Mouse (Mus musculus) stomach, embryonic 14.5 days (tissue): ENCODE measurements around the gene Bcan. TPM values are rescaled to one million over a fixed set of nuclear protein-coding genes. Genes with fewer than 3 reads are reported as not detected.

Experiments
- ATAC-seq: fragments of 200-750 bp; cut with Nextera tagmentation; 2 replicates; pipeline ENCODE4 v1.8.0; 2017; ENCODE audit warnings: low read depth, moderate TSS enrichment; ENCODE audit not compliant: insufficient number of reproducible peaks, insufficient read depth, low FRiP score
- H3K27ac ChIP-seq: fragments of 300-500 bp; sonication (generic); 2 replicates; pipeline ENCODE4 v1.5.1; 2014; ENCODE audit warnings: mild to moderate bottlenecking, low read length, moderate library complexity, mixed read lengths
- H3K27me3 ChIP-seq: fragments of 300-500 bp; sonication (generic); 2 replicates; pipeline ENCODE4 v1.6.1; 2014; ENCODE audit warnings: low read length, control low read depth, mixed read lengths; ENCODE audit not compliant: control insufficient read depth, insufficient read depth
- H3K36me3 ChIP-seq: fragments of 300-500 bp; sonication (generic); 2 replicates; pipeline ENCODE4 v1.6.1; 2014; ENCODE audit warnings: mild to moderate bottlenecking, control low read depth, low read length, moderate library complexity, mixed read lengths; ENCODE audit not compliant: control insufficient read depth, insufficient read depth
- H3K4me1 ChIP-seq: fragments of 300-500 bp; sonication (generic); 2 replicates; pipeline ENCODE4 v1.6.1; 2014; ENCODE audit warnings: low read length, control low read depth, mixed read lengths; ENCODE audit not compliant: control insufficient read depth, insufficient read depth
- H3K4me2 ChIP-seq: fragments of 300-500 bp; sonication (generic); replicated peaks from 2 replicates; pipeline ENCODE4 v1.6.1; 2014; ENCODE audit warnings: low read depth, low read length, control low read depth
- H3K4me3 ChIP-seq: fragments of 300-500 bp; sonication (generic); 2 replicates; pipeline ENCODE4 v1.5.1; 2014; ENCODE audit warnings: low read depth, low read length, control low read depth
- H3K9ac ChIP-seq: fragments of 300-500 bp; sonication (generic); replicated peaks from 2 replicates; pipeline ENCODE4 v1.6.1; 2014; ENCODE audit warnings: low read depth, mild to moderate bottlenecking, control low read depth, low read length, moderate library complexity, mixed read lengths
- H3K9me3 ChIP-seq: fragments of 300-500 bp; sonication (generic); 2 replicates; pipeline ENCODE4 v1.6.1; 2016; ENCODE audit warnings: low read depth, low read length, control low read depth; ENCODE audit not compliant: control insufficient read depth
- WGBS: fragments of 180-500 bp; shearing (Covaris S2); extraction: QIAGEN DNeasy Blood & Tissue Kit; methylation state at CpG from one replicate; pipeline ENCODE4 v1.1.7; 2014; 5-methylcytosine and 5-hydroxymethylcytosine counted together
- polyA plus RNA-seq: library from polyadenylated mRNA; unstranded; fragments of >200 nt; fragmentation: Nextera tagmentation; extraction: Ambion mirVana; gene quantifications from 2 replicates; pipeline ENCODE4 v1.2.1, GENCODE M21; 2014

The Bcan gene
- polyA plus RNA-seq, 1 experiment from 2014 or later = 0.27 TPM

DNA sequence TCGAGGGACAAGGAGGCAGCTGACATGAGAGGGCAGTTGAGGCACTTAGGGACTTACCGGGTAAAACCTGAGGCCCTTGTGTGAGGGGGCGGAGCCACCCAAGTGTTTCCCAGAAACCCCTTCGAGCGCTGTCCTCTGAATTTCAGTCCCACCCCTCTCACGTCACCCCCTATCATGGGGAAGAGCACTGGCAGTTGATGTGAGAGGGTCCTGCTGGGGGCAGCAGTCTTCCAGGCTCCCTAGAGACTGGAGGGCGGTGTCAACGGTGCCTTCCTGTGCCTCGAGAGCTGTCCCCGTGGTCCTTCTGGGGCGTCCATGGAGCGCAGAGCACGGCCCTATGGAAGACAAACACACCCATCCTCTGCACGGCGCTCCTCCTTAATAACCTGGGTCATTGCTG, 12.4 kb downstream of the Bcan start:
- Histone ChIP-seq H3K9me3 (no peaks in the 10 kb centered on the region), H3K4me1 (peaks cover 43% of the 10 kb centered on the region), H3K4me3 (peak overlapping the region; percentile 27), H3K4me2 (peak overlapping the region; percentile 69), H3K36me3 (no peaks in the 10 kb centered on the region), H3K9ac (no peak overlapping the region; the same call in 1 of the 2 replicates), H3K27ac (no peak overlapping the region), H3K27me3 (peaks cover 9% of the 10 kb centered on the region; the same call in 1 of the 2 replicates)
- ATAC-seq = peak; percentile 43; the same call in 1 of the 2 replicates
- WGBS = 1% methylated on average over 15 of the region's 15 CpGs

- no peaks in the 10 kb centered on the region for H3K36me3 ChIP-seq
- peaks cover 51% of the 10 kb centered on the region for H3K4me1 ChIP-seq
- no peak overlapping the region for H3K9ac ChIP-seq
- under 1% methylated on average over 17 of the region's 17 CpGs for WGBS
- ATAC-seq = peak; percentile 68
- peaks cover 9% of the 10 kb centered on the region; the same call in 1 of the 2 replicates for H3K27me3 ChIP-seq
- H3K4me2 ChIP-seq = peak overlapping the region; percentile 69
- H3K27ac ChIP-seq = peak overlapping the region; percentile 61; the same call in 1 of the 2 replicates
- peak overlapping the region; percentile 27 for H3K4me3 ChIP-seq
- no peaks in the 10 kb centered on the region for H3K9me3 ChIP-seq
Measured at GRCm38 (mm10) chr3:87986868-87987267, 13.2 kb downstream of the Bcan start.

GRCm38 (mm10) chr3:87985505-87986320, 14.3 kb downstream of the Bcan start:
- H3K4me2 ChIP-seq = no peak overlapping the region
- H3K9ac ChIP-seq = no peak overlapping the region
- ATAC-seq = no peak
- WGBS = 37% methylated on average over 12 of the region's 12 CpGs
- H3K4me1 ChIP-seq = peaks cover 58% of the 10 kb centered on the region
- peaks cover 9% of the 10 kb centered on the region; the same call in 1 of the 2 replicates for H3K27me3 ChIP-seq
- peak overlapping the region; percentile 61; the same call in 1 of the 2 replicates for H3K27ac ChIP-seq
- no peaks in the 10 kb centered on the region for H3K9me3 ChIP-seq
- H3K4me3 ChIP-seq = no peak overlapping the region
- H3K36me3 ChIP-seq = no peaks in the 10 kb centered on the region

GRCm38 (mm10) chr3:87984094-87984493, 15.9 kb downstream of the Bcan start:
- ATAC-seq = no peak
- Histone ChIP-seq H3K36me3 (no peaks in the 10 kb centered on the region), H3K4me2 (no peak overlapping the region), H3K4me1 (peaks cover 58% of the 10 kb centered on the region), H3K27me3 (peaks cover 6% of the 10 kb centered on the region; the same call in 1 of the 2 replicates), H3K27ac (peak overlapping the region; percentile 94), H3K9me3 (no peaks in the 10 kb centered on the region), H3K4me3 (no peak overlapping the region), H3K9ac (no peak overlapping the region)
- WGBS = 31% methylated on average over 3 of the region's 3 CpGs

DNA sequence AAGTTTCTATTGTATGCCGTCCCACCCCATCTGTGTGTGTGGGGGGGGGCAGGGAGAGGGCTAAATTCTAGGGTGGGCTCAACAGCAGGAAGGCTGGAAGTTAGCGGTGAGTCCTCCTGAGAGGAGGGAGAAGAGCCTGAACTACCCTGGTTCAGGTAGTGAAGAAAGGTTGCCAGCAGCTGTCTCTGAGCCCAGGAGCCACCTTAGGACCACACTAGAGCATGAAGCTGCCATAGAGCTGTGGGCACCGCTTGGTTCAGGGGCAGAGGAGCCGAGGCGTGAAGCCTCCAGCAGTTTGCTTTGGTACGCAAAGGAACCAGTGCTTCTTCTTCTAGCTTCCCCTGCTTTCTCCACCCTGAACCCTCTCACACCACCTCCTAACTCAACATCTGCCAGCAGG, 16.4 kb downstream of the Bcan start:
- no peak for ATAC-seq
- Histone ChIP-seq H3K4me3 (no peak overlapping the region), H3K36me3 (no peaks in the 10 kb centered on the region), H3K27ac (peak overlapping the region; percentile 94), H3K27me3 (peaks cover 2% of the 10 kb centered on the region; the same call in 1 of the 2 replicates), H3K9ac (no peak overlapping the region), H3K4me2 (peak overlapping the region; percentile 32), H3K9me3 (no peaks in the 10 kb centered on the region), H3K4me1 (peaks cover 58% of the 10 kb centered on the region)
- WGBS = 41% methylated on average over 6 of the region's 6 CpGs

- peak; percentile 59; the same call in 1 of the 2 replicates for ATAC-seq
Measured at GRCm38 (mm10) chr3:87982836-87983601, 17.0 kb downstream of the Bcan start.

DNA sequence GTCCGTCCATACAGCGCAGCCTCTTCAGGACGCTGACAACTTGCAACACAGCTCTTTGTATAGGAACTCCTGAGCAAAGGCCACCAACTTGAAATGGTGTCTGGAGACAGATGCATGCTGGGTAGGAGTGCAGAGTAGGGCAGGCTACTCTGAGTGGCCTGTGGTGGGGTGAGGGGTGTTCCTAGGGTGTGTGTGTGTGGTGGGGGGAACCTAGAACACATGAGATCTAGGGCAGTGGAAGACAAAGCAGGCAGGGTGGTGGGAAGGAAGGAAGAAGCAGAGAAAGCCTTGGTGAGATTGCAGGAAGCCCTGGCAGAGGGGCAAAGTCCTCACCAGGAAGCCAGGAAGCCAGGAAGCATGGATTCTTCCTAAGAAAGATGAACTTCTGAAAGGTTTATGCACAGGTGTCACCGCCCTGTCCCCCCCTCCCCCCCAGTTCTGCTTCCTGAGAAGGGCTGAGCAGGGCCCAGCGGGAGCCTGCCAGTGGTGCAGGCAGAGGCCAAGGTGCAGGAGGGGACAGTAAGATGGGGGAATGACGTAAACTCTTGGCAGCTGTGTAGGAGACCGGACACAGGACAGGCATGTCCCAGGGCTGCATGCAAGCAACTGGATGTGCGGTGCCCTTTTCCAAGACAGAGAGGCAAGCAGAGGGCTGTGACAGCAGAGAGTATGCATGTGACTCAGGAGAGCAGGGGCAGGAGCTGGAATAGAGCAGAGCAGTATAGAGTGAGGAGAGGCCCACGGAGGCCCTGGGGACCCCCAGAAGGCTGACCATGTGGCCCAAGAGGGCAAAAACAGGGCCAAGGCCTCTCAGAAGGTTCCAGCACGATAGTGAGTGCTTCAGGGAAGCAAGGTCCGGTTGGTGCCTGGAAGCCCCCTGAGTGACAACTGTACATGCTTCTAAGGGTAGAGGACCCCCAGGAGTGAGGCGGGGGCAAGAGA, 17.9 kb downstream of the Bcan start:
- WGBS = 28% methylated on average over 12 of the region's 12 CpGs
- H3K9me3 ChIP-seq = no peaks in the 10 kb centered on the region
- ATAC-seq = 0 out of 2 replicates have a peak, but pooled peaks have one; percentile 11
- 0 out of 2 replicates have a peak overlapping the region, but pooled peaks have one; percentile 0 for H3K9ac ChIP-seq
- no peak overlapping the region for H3K4me3 ChIP-seq
- H3K27me3 ChIP-seq = no peaks in the 10 kb centered on the region
- peaks cover 46% of the 10 kb centered on the region for H3K4me1 ChIP-seq
- peak overlapping the region; percentile 94 for H3K27ac ChIP-seq
- peak overlapping the region; percentile 32 for H3K4me2 ChIP-seq
- no peaks in the 10 kb centered on the region; the same call in 1 of the 2 replicates for H3K36me3 ChIP-seq

More at GRCm38 (mm10) chr3:87982836-87983601, 17.0 kb downstream of the Bcan start:
- no peaks in the 10 kb centered on the region for H3K9me3 ChIP-seq
- H3K4me2 ChIP-seq = peak overlapping the region; percentile 32
- no peak overlapping the region for H3K4me3 ChIP-seq
- H3K27me3 ChIP-seq = no peaks in the 10 kb centered on the region
- WGBS = 2% methylated on average over 13 of the region's 13 CpGs
- H3K27ac ChIP-seq = peak overlapping the region; percentile 94
- H3K4me1 ChIP-seq = peaks cover 53% of the 10 kb centered on the region
- H3K36me3 ChIP-seq = no peaks in the 10 kb centered on the region
- H3K9ac ChIP-seq = 0 out of 2 replicates have a peak overlapping the region, but pooled peaks have one; percentile 0
